Mouse (Mus musculus) forebrain, embryonic 13.5 days (tissue): ENCODE measurements around the gene Foxn3. TPM values are rescaled to one million over a fixed set of nuclear protein-coding genes. Genes with fewer than 3 reads are reported as not detected.

ENCODE experiments used
- ATAC-seq: fragments of 200-750 bp; cut with Nextera tagmentation; 2 replicates; pipeline ENCODE4 v1.8.0; 2017
- H3K27ac ChIP-seq: fragments of 300-500 bp; sonication (generic); 2 replicates; pipeline ENCODE4 v1.5.1; 2015; ENCODE audit warnings: inconsistent platforms, mild to moderate bottlenecking, moderate library complexity
- H3K27me3 ChIP-seq: fragments of 300-500 bp; sonication (generic); 2 replicates; pipeline ENCODE4 v1.6.1; 2015; ENCODE audit warnings: mild to moderate bottlenecking, inconsistent platforms
- H3K36me3 ChIP-seq: fragments of 300-500 bp; sonication (generic); 2 replicates; pipeline ENCODE4 v1.6.1; 2015; ENCODE audit warnings: mild to moderate bottlenecking, inconsistent platforms; ENCODE audit not compliant: poor library complexity, severe bottlenecking
- H3K4me1 ChIP-seq: fragments of 300-500 bp; sonication (generic); 2 replicates; pipeline ENCODE4 v1.6.1; 2015; ENCODE audit warnings: inconsistent platforms
- H3K4me2 ChIP-seq: fragments of 300-500 bp; sonication (generic); 2 replicates; pipeline ENCODE4 v1.6.1; 2015; ENCODE audit warnings: inconsistent platforms, mild to moderate bottlenecking, moderate library complexity
- H3K4me3 ChIP-seq: fragments of 300-500 bp; sonication (generic); 2 replicates; pipeline ENCODE4 v1.5.1; 2015; ENCODE audit warnings: mild to moderate bottlenecking, inconsistent platforms
- H3K9ac ChIP-seq: fragments of 300-500 bp; sonication (generic); 2 replicates; pipeline ENCODE4 v1.6.1; 2015; ENCODE audit warnings: mild to moderate bottlenecking, inconsistent platforms
- H3K9me3 ChIP-seq: fragments of 300-500 bp; sonication (generic); replicated peaks from 2 replicates; pipeline ENCODE4 v1.6.1; 2016; ENCODE audit warnings: inconsistent platforms
- WGBS: fragments of 180-500 bp; shearing (Covaris S2); methylation state at CpG from one replicate; pipeline ENCODE4 v1.1.7; 2015; 5-methylcytosine and 5-hydroxymethylcytosine counted together
- polyA plus RNA-seq: library from polyadenylated mRNA; unstranded; fragments of >200 nt; fragmentation: Nextera tagmentation; extraction: Ambion mirVana; gene quantifications from 2 replicates; pipeline ENCODE4 v1.2.1, GENCODE M21; 2015

Foxn3 gene
- polyA plus RNA-seq, 1 experiment from 2014 or later = 83.5 TPM

DNA sequence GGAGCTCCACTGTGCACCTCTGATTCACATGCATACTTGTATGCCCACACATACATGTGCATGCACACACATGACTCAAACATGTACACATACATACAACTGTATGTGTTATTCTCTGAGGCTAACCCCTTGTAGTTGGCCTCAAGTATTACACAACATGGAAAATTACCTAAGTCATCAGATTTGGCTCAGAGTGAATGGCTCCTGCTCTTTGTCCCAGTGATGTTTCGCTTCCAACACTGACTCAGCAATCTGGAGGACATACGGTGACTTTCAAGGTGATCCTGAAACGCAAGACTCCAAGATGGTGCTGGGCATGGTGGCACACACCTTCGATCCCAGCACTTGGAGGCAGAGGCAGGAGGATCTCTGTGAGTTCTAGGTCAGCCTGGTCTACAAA lies 375.7 kb downstream of the Foxn3 start:
- Histone ChIP-seq H3K36me3 (peaks cover 10% of the 10 kb centered on the region), H3K9ac (no peak overlapping the region), H3K27me3 (no peaks in the 10 kb centered on the region), H3K27ac (no peak overlapping the region), H3K4me2 (no peak overlapping the region), H3K9me3 (no peaks in the 10 kb centered on the region), H3K4me1 (peaks cover 14% of the 10 kb centered on the region), H3K4me3 (no peak overlapping the region)
- WGBS = 98% methylated on average over 4 of the region's 4 CpGs
- ATAC-seq = no peak

DNA sequence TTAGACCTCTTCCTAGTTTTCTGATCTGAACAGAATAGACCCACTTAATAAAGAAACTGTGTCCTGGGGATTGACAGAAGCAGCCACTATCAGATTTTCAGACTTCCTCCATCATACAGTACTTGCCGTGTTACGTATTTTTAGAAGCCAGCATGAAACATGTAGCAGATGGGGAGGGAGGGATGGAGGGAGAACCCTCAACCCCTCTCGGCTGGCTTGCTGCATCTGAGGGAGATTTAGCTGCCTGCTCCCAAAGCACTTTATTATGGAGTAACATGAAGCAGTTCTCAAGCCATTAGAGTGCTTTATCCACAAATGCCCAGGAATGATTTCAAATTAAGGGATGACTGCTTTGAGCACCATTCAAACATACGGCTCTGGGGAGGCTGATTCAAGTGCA lies 377.1 kb downstream of the Foxn3 start:
- ATAC-seq = no peak
- Histone ChIP-seq H3K4me2 (no peak overlapping the region), H3K9ac (0 out of 2 replicates have a peak overlapping the region, but pooled peaks have one; percentile 18), H3K36me3 (peaks cover 10% of the 10 kb centered on the region), H3K9me3 (no peaks in the 10 kb centered on the region), H3K27me3 (no peaks in the 10 kb centered on the region), H3K4me3 (no peak overlapping the region), H3K27ac (peak overlapping the region; percentile 33; the same call in 1 of the 2 replicates), H3K4me1 (peaks cover 11% of the 10 kb centered on the region)
- WGBS = 44% methylated on average over 4 of the region's 4 CpGs

GRCm38 (mm10) chr12:99183261-99183792 lies 380.1 kb downstream of the Foxn3 start:
- Histone ChIP-seq H3K4me1 (peaks cover 11% of the 10 kb centered on the region), H3K27ac (no peak overlapping the region), H3K36me3 (peaks cover 3% of the 10 kb centered on the region; the same call in 1 of the 2 replicates), H3K4me2 (no peak overlapping the region), H3K27me3 (no peaks in the 10 kb centered on the region), H3K9ac (no peak overlapping the region), H3K4me3 (no peak overlapping the region), H3K9me3 (0 out of 2 replicates have a peak, but pooled peaks cover 3% of the 10 kb centered on the region)
- ATAC-seq = no peak
- WGBS = 86% methylated on average over 7 of the region's 7 CpGs

- Histone ChIP-seq H3K36me3 (no peaks in the 10 kb centered on the region), H3K27ac (no peak overlapping the region), H3K4me2 (no peak overlapping the region), H3K4me1 (peaks cover 11% of the 10 kb centered on the region), H3K4me3 (no peak overlapping the region), H3K9ac (no peak overlapping the region), H3K9me3 (0 out of 2 replicates have a peak, but pooled peaks cover 3% of the 10 kb centered on the region), H3K27me3 (no peaks in the 10 kb centered on the region)
- WGBS = 80% methylated on average over 3 of the region's 3 CpGs
- ATAC-seq = no peak
These were observed 381.0 kb downstream of the Foxn3 start for GRCm38 (mm10) chr12:99182338-99182737.

- peaks cover 2% of the 10 kb centered on the region for H3K4me1 ChIP-seq
- H3K9me3 ChIP-seq = 0 out of 2 replicates have a peak, but pooled peaks cover 3% of the 10 kb centered on the region
- 41% methylated on average over 3 of the region's 3 CpGs for WGBS
- no peaks in the 10 kb centered on the region for H3K27me3 ChIP-seq
- H3K27ac ChIP-seq = no peak overlapping the region
- no peak overlapping the region for H3K9ac ChIP-seq
- H3K36me3 ChIP-seq = no peaks in the 10 kb centered on the region
- no peak overlapping the region for H3K4me2 ChIP-seq
- H3K4me3 ChIP-seq = no peak overlapping the region
- no peak for ATAC-seq
These were observed 383.1 kb downstream of the Foxn3 start for GRCm38 (mm10) chr12:99180234-99180824.

- H3K27ac ChIP-seq = peak overlapping the region; percentile 4; the same call in 1 of the 2 replicates
- peak; percentile 73; the same call in 1 of the 2 replicates for ATAC-seq
- H3K9me3 ChIP-seq = peaks cover 9% of the 10 kb centered on the region; the same call in 1 of the 2 replicates
- no peak overlapping the region for H3K9ac ChIP-seq
- 37% methylated on average over 11 of the region's 11 CpGs for WGBS
- no peaks in the 10 kb centered on the region for H3K36me3 ChIP-seq
- H3K4me2 ChIP-seq = peak overlapping the region; percentile 9; the same call in 1 of the 2 replicates
- peaks cover 12% of the 10 kb centered on the region for H3K4me1 ChIP-seq
- H3K27me3 ChIP-seq = no peaks in the 10 kb centered on the region
- H3K4me3 ChIP-seq = no peak overlapping the region
These were observed 388.3 kb downstream of the Foxn3 start for GRCm38 (mm10) chr12:99174979-99175621.

- Histone ChIP-seq H3K36me3 (no peaks in the 10 kb centered on the region), H3K27ac (no peak overlapping the region), H3K27me3 (no peaks in the 10 kb centered on the region), H3K4me2 (no peak overlapping the region), H3K9me3 (peaks cover 5% of the 10 kb centered on the region; the same call in 1 of the 2 replicates), H3K4me3 (no peak overlapping the region), H3K9ac (no peak overlapping the region), H3K4me1 (peaks cover 18% of the 10 kb centered on the region)
- no peak for ATAC-seq
- WGBS = 80% methylated on average over 5 of the region's 5 CpGs
These were observed 391.2 kb downstream of the Foxn3 start for GRCm38 (mm10) chr12:99172170-99172569.

DNA sequence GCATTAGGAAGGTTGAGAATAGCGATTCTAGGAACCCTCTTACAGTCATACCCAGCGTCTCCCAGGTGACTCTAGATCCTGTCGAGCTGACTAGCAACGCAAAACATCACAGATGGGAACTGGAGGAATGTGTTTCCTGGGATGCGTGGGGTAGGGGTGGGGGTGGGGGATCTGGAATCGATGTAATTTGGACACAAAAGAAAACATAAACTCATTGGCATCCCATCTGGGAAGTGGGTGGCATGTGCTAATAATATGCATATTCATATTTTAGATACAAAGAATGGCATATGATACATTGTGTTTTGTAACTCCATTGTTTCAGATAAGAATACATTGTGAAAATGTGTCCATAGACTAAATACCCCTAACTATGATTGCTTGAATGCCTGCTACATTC lies 393.5 kb downstream of the Foxn3 start:
- Histone ChIP-seq H3K4me2 (no peak overlapping the region), H3K4me3 (no peak overlapping the region), H3K9ac (no peak overlapping the region), H3K27ac (no peak overlapping the region), H3K27me3 (no peaks in the 10 kb centered on the region), H3K36me3 (no peaks in the 10 kb centered on the region), H3K4me1 (peaks cover 12% of the 10 kb centered on the region), H3K9me3 (peaks cover 5% of the 10 kb centered on the region; the same call in 1 of the 2 replicates)
- ATAC-seq = no peak
- WGBS = 89% methylated on average over 6 of the region's 6 CpGs

DNA sequence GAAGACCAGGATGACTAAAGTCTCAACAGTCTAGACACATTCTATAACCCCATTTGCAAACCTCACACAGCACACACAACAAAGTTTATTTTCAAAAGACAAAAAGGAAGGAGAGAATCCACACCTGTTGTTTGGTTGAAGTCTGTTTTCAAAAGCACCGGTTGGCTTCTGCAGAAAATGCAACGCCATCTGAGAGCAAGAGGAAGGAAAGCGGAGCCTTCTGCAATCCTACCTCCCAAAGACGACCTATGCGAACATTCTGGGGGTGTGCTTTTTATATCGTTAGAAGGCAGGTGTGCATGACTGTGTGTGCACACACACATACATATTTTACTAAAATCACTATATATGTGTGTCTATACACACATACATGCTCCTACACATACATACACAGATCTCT lies 397.3 kb downstream of the Foxn3 start:
- Histone ChIP-seq H3K9me3 (no peaks in the 10 kb centered on the region), H3K4me2 (no peak overlapping the region), H3K27me3 (no peaks in the 10 kb centered on the region), H3K36me3 (no peaks in the 10 kb centered on the region), H3K27ac (no peak overlapping the region), H3K4me1 (peaks cover 35% of the 10 kb centered on the region), H3K9ac (no peak overlapping the region), H3K4me3 (no peak overlapping the region)
- WGBS = 93% methylated on average over 6 of the region's 6 CpGs
- no peak for ATAC-seq

- Histone ChIP-seq H3K9me3 (peaks cover 3% of the 10 kb centered on the region; the same call in 1 of the 2 replicates), H3K4me2 (no peak overlapping the region), H3K9ac (no peak overlapping the region), H3K27me3 (no peaks in the 10 kb centered on the region), H3K27ac (peak overlapping the region; percentile 79), H3K4me1 (peaks cover 35% of the 10 kb centered on the region), H3K4me3 (no peak overlapping the region), H3K36me3 (no peaks in the 10 kb centered on the region)
- WGBS = 9% methylated on average over 9 of the region's 9 CpGs
- peak; percentile 70; the same call in 1 of the 2 replicates for ATAC-seq
These were observed 400.1 kb downstream of the Foxn3 start for GRCm38 (mm10) chr12:99163342-99163682.

DNA sequence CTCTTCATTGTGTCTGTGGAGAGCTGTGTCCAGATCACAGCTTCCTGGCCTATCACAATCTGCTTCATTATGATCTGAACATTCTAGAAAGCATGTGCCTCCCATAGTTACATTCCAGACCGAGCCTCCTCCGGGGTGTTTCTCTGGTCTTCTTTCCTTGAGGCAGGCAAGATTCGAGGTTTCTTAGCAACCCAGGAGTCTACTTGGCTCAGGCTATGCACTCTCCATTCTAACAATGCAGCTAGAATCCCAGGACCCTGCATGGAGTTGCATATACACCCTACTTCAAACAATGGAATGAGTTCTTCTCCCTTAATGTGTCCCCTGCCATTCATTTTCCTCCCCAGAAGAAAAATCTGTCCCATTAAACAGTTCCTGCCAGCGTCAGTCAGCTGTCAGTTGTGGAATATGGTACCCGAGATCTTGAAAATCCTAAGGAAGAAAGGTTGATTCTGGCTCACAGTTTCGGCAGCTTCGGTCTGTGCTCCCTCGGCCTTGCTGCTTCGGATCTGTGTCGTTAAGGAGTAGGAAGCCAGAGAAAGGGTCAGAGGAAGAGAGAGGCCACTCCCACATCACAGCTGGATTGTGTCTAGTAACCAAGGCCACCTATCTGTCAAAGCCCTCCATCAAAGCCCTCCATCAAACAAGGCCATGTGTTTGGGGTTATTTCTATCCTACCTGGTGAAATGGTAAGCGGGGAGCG lies 400.6 kb downstream of the Foxn3 start:
- Histone ChIP-seq H3K36me3 (no peaks in the 10 kb centered on the region), H3K27ac (peak overlapping the region; percentile 79), H3K27me3 (no peaks in the 10 kb centered on the region), H3K4me3 (no peak overlapping the region), H3K4me2 (no peak overlapping the region), H3K9ac (no peak overlapping the region), H3K9me3 (peaks cover 7% of the 10 kb centered on the region; the same call in 1 of the 2 replicates), H3K4me1 (peaks cover 30% of the 10 kb centered on the region)
- 35% methylated on average over 12 of the region's 12 CpGs for WGBS
- ATAC-seq = peak; percentile 50

DNA sequence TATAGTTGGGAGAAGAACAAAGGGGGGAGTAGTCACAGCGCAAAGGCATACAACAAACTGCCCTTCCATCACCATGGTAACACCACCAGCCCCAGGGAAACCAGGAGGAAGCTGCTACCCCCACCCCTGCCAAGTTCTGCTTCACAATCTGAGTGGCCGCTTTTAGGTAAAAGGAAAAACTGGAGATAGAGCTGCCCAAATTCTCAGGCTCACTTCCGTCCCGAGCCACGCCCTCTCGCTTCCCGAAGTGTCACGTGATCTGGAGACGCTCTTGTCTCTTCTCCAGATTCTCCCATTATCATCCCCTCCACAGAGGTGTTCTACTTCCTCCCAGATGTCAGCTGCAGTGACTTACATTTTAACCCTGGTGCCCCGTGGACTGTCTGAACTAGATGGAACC lies 401.2 kb downstream of the Foxn3 start:
- no peak overlapping the region for H3K4me3 ChIP-seq
- no peak overlapping the region for H3K4me2 ChIP-seq
- H3K4me1 ChIP-seq = peaks cover 28% of the 10 kb centered on the region
- WGBS = 72% methylated on average over 10 of the region's 10 CpGs
- no peaks in the 10 kb centered on the region for H3K36me3 ChIP-seq
- peak overlapping the region; percentile 79 for H3K27ac ChIP-seq
- peaks cover 7% of the 10 kb centered on the region; the same call in 1 of the 2 replicates for H3K9me3 ChIP-seq
- ATAC-seq = peak; percentile 31; the same call in 1 of the 2 replicates
- H3K27me3 ChIP-seq = no peaks in the 10 kb centered on the region
- H3K9ac ChIP-seq = no peak overlapping the region
